Mouse (Mus musculus): ENCODE results near the gene Serinc5. TPM values are rescaled to one million over a fixed set of nuclear protein-coding genes. Genes with fewer than 3 reads are reported as not detected.

Gene Serinc5
- total RNA-seq, 2 experiments from 2014 or later, result 21.2 to 26.8 TPM

- no peak for DNase-seq
Observed at GRCm38 (mm10) chr13:92705016-92705535, 94.2 kb downstream of the Serinc5 start.

DNA sequence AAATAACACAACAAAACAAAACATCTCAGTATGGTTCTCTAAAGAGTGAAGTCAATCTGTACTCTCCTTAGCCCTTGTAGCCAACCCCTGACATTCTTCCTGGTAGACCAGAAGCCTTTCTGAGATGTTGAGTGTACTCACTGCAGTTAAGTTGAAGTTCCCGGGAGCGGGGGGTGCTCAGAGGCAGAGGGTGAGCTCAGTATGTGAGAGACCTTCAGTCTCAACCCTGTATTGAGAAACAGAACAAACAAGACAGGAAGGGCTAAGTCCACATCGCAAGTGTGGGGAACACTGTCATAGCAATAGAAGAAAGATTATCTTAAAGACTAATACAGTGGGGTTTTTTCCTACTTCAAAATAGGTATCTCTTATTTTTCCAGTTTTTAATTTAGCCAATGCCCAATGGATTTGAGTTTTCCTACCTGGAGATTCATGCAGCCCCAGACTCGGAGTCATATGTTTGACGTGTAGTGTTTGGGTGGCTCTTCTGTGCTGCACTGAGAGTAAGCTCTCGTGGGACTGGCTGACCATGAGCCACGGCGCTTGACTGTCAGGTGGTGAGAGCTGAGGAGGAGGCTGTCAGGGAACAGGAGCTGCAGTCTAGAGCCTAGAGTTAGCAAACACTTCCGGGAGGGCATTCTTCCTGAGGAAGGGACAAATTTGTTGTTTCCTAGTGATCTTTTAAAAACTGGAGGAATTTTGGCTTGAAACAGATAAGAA, 95.6 kb downstream of the Serinc5 start:
- no peak for DNase-seq

DNA sequence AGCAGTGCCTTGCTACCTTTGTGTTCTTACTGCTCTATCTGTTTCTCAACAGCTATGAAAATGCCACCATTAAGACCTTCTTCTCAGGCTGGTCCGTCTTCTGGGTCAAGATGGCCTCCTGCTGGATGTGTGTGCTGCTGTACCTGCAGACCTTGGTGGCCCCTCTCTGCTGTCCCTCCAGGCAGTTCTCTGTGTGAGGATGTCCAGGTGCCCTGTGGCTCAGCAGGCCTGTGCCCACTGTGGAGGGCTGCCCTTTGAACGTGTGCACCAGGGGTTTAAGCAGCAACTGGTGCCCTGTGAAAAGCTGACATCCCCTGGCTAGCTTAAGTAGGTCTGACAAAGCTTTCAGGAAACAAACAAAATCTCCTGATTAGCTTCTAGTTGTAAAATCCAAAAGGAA, 97.0 kb downstream of the Serinc5 start:
- no peak for DNase-seq

DNA sequence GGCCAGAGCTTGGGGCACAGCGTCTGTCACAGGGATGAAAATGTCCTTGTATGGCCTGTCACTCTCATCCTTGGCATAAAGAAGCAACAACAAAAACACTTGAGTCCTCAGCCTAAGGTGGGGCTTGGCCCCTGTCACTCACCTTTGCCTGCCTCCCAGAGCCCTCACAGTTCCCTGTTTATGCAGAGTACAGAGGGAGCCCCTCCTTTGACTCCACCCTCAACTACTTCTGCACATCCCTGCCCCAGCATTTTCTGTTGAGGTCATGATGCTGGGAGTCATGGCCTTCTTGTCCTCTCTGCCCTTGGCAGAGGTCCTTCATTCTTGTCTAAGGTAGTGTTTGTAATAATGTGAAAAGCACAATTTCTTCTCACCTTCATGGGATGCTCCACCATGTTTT, 97.6 kb downstream of the Serinc5 start:
- DNase-seq, result no peak

- no peak for DNase-seq
Observed at GRCm38 (mm10) chr13:92709535-92709934, 98.6 kb downstream of the Serinc5 start.

DNA sequence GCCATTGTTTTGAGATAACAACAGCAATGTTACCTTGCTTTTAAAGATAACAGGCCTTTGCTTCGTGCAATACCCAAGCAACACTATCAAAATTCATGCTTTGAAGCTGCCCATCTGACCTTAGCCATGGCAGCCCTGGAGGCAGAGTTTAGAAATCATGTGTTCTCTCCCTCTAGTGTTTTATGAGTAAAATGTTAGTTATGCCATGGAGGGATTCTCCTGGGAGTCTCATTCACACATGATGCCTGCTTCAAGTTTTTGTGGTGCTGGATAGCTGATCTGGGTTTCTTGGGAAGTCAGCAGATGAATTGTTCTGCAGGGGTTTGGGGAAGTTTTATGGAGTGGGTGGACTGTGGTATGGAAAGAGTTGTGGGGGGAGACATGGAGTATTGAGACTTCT, 99.5 kb downstream of the Serinc5 start:
- DNase-seq, result no peak

DNA sequence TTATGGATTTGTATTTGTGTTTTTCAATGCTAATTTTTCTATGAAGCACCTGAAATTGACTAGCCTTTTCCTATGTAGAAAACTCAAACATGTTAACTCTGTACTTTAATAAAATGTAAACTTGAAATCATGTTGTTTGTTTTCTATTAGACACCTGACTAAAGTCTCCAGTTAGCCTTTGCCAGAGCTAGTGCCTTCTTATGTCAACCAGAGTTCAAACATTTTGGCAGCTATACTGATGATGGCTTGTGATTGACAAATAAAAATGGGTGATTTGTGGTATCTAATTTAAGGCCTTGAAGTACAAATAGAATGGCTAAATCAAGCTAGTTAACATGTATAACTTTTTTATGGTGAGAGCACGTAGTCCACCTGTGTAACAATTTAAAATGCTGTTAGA, 100.9 kb downstream of the Serinc5 start:
- no peak for DNase-seq

DNA sequence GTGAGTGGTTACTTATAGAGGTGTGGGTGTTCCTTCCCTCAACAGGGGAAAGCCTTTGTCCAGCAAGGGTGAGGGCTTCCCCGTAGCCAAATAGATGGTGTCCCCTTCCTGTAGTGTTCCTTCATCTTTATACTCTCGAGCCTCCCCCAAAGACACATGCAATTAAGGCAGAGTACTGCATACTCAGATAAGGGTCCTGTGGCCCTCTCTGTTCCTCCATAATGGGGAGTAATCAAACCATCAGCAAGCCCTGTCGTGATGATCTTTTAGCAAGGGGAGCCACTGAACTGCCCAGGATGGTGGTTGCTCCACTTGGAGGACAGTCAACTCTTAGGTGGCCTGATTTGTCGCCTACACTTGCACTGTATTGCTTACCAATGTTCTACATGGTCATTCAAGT, 101.7 kb downstream of the Serinc5 start:
- DNase-seq, result no peak

DNA sequence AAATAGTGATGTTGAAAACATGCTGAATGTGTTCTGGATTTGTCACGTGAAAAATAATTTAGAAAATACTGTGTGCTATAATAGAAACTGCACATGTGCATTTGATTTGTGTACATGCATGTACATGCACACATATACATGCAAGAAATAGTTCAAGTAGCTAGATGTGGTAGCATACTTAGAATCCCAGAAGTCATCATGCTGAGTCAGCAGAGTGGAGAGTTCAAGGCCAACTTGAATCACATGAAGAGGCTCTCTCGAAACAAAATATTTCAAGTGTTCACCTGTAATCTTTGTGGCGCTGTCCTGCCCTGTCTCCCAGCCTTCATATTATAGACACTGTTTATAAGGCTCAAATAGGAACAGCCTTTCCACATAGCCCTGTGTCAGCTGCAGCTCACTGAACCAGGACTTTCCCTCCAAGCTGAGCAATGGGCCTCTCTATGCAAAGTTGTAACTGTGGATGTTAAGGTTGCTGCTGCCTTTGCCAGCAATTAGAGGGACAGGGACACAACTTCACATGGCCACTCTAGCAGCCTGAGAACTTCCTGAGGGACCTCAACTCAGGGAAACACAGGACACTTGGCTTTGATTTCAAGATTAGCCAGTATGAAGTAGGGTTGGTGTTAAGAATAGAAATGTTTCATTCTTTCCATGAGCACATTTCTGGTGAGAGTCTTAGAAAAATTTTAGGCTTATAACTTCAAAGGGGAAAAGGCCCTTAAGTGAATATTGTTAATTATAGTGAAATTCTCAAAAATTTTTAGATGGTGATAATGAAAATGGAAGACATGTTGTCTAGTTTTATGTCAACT, 107.2 kb downstream of the Serinc5 start:
- DNase-seq, result no peak

DNA sequence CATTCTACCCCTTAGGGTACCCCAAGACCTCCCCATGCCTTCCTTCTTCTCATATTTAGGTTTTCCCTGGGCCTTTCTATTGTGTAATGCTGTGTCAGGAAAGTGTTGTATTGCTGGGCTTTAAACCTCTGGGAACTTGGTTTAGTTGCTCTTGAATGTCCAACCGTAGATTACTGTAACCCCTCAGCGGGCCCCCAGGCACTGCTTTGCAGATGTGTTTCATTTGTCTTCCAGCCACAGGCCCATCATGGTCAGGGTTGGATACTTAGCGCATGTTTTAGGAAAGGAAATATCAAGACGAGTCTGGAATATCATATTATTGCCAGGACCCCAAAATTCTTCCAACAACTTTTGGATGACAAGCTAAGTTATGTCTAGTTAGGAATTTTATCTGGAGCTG, 110.1 kb downstream of the Serinc5 start:
- DNase-seq, result no peak

GRCm38 (mm10) chr13:92722389-92722788, 111.5 kb downstream of the Serinc5 start:
- no peak for DNase-seq

DNA sequence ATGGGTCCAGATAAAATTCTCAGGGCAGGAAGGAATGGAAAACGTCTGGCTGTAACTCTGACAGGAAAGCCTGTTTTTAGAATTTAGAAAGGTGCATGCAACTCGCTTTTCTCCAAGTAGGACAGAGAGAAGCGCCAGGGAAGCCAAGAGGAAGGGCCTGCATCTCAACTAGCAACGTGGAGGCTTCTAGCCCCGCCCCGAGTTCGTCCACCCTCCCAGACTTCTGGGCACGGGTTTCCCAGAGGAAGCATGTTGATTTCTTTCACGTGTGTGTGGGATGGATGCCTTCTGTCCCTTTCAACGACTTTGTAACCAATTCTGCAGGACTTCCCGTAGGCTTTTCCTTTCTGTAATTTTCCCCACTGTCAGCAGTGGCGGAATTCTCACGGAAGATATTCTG, 118.9 kb downstream of the Serinc5 start:
- DNase-seq, result peak; percentile 49

GRCm38 (mm10) chr13:92731811-92732210, 120.9 kb downstream of the Serinc5 start:
- DNase-seq, result no peak

DNA sequence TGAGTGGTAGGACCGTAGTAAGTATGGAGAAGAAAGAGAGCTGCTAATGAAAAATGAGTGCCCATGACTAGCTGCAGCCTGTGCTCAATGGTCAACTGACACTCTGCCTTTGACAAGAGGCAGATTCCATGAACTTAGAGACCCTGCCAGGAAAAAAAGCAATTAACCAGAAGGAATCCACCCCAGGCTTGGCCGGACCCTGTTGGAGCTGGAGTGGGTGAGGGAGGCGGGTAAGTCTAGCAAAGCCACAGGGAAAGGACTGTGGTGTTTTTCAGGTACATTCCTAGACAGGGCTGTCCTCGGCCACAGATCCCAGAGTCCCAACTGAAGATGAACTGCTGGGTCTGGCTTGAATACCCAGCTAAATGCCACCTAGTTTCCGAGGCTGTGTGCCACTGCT, 121.9 kb downstream of the Serinc5 start:
- DNase-seq, result no peak

DNA sequence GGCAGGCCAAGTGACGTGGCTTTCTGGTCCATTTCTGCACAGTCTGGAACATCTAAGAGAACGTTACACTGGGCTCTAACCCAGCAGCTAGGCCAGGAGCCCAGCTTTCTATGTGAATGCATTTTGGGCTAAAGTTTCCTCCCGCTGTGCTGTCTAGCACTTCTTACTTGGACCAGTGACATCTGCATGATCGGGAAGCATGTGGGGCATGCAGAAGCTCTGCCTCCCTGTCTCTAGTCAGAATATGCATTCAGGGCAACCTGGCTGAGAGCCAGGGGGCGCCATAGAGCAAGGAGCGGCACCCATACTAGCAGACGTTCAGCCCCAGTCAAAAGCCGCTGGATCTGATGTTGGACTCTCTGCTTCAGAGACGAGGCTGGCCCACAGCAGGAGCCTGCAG, 122.4 kb downstream of the Serinc5 start:
- peak; percentile 60 for DNase-seq

DNA sequence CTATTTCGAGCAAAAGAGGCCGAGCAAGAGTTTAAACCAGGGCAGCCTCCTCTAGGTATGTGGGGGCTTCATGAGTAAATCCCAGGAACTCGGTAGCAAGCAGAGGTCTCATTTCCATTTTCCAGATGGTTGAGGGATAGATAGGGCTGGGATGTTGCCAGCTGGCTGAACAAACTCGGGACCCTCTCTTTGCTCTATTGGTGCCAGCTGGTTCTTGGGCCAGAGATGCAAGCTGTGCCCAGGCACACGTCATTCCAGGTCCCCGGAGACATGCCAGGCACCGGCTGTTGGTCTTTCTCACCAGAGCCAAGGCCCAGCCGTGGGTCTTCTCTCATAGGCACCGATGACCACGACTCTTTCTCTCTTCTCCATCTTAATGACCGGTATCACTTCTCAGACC, 122.8 kb downstream of the Serinc5 start:
- peak; percentile 55 for DNase-seq

DNA sequence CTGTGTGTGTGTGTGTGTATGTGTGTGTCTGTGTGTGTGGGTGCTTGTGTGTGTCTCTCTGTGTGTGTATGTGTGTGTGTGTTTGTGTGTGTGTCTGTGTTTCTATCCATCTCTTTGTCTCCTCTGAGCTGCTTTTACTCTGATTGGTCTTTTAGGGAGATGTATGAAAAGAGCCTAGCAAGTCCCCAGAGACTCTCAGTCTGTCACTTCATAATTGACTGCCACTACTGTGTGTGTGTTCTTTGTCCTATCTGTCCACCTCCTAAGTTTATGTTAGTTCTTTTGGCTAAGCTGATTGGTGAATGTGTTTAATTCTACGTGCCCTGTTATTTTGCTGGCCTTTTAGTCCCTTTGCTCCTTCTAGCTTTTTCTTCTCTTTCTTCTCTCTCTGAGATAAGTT, 124.8 kb downstream of the Serinc5 start:
- no peak for DNase-seq

GRCm38 (mm10) chr13:92736516-92737300, 125.8 kb downstream of the Serinc5 start:
- DNase-seq, result no peak

DNA sequence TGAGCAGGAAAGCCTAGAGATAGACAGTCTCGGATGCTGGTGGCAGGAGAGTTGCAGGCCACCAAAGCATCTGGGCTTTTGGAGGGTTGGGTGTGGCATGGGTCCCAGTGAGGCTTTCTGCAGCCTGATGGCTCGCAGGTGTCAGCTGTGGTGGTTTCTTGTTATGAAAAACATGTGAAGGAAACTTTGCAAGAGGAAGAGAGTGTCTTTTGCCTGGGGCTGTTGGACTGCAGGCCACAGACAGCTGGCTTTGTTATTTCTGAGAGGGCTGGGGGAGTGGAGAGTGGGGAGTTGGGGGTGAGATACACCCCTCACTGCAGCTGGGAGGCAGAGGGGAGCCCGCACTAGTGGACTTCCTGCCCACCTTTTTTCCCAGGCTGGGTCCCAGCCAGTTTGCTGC, 127.9 kb downstream of the Serinc5 start:
- no peak for DNase-seq

- DNase-seq, result no peak
Observed at GRCm38 (mm10) chr13:92739858-92740257, 129.0 kb downstream of the Serinc5 start.

DNA sequence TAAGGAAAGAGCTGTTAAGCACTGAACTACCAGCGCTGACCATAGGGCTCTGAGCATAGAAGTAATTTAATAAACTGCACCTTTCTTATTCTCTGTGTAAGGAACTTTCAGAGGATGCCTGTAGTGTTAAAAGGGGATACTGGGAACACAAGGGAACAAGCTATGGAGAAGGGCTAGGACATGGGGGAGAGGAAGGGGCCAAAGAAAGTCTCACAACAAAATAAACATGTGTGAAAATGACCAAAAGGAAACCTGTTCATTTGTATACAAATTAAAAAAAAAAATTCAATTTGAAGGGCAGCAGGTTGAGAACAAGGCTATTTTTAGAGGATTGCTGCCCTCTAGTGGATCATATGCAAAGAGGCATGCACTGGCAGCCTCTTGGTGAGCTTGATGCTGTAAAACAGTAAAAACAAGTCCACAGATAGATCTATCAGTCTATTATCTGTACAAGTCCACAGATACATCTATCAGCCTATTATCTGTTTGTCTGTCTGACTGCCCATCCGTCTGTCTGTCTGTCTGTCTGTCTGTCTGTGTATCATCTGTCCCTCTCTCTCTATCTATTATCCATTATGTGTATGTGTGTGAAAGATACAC, 129.9 kb downstream of the Serinc5 start:
- no peak for DNase-seq

DNA sequence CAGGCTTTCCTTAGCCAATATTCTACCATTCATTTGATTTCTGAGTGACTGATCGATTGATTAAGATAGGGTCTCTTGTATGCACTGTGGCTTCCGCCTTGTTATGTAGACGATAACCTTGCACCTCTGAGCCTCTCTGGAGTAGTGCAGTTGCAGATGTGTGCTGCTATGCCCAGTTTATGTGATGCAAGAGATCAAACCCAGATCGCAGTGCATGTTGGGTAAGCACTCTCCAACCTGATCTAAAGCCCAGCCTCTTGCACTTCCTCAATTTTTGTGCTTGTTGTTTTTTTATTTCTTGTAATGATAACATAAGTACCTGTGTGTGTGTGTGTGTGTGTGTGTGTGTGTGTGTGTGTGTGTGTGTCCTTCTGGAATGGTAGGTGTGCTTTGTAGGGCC, 132.0 kb downstream of the Serinc5 start:
- DNase-seq, result no peak

Measured in gastrocnemius, postnatal 10 days (tissue).